ENCODE assay signal across 9 mouse cellular contexts in the genomic region with DNA sequence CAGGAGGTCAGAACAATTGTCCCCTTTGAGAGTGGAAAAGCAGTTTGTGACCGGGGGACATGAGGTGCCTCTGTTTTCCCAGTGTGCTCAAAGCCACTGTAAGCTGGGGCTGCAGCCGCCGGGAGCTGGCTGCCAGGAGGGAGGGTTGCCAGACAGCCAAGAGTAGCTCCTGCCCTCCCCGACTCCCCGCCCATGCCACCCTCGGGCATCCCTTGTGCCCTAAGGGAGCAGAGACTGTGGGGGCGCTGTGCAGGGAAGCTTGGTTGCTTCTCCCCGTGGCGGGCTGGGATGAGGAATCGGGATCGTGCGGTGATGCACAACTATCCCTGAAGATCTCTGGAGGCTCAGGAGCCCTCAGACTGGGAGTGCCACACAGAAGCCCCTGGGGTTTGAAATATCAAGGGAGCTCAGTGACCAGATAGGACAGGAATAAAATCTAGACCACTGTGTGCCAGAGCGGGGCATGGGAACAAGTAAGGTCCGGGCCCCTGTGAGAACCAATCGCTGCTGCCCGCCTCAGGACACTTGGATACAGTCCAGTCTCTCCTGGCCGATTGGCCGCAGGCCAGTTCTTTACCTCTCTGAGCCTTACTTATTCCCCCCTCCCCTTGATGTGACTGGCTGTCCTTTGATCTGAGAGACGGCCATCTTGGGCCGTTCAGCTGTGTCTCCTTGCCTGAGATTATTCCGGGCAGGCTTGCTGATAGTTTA. TPM values are rescaled to one million over a fixed set of nuclear protein-coding genes. Genes with fewer than 3 reads are reported as not detected.
DNase-seq lines count a peak whose midpoint lies in the region; ATAC-seq and TF ChIP-seq lines count a peak whose summit lies in the region.
"Had no signal": no experiment of that assay in that cellular context is flagged by ENCODE, and none has a peak within 500 bp of the region (broad histone marks: within the 10 kb centered on the region; RNA-seq: fewer than 3 reads in every experiment).

No protein-coding gene starts in this region.

- 58% methylated on average over 21 of the region's 21 CpGs for WGBS in hindbrain, embryonic 10.5 days
- 58% methylated on average over 21 of the region's 21 CpGs for WGBS in hindbrain, embryonic 13.5 days
- WGBS in embryonic facial prominence, embryonic 10.5 days, result 50% methylated on average over 21 of the region's 21 CpGs
- 20% methylated on average over 21 of the region's 21 CpGs for WGBS in heart, postnatal 0 days

- TF ChIP-seq CTCF in E14TG2a.4 (conservative IDR thresholded peaks at IDR 0.05; ENCODE audit: low read length), result no peak
- peak; percentile 50 for TF ChIP-seq CTCF in heart, postnatal 0 days (IDR thresholded peaks at IDR 0.05; ENCODE audit: low read depth)

- H3K36me3 ChIP-seq in hindbrain, embryonic 10.5 days, result no peaks in the 10 kb centered on the region
- H3K36me3 ChIP-seq in hindbrain, embryonic 13.5 days, result no peaks in the 10 kb centered on the region
- H3K36me3 ChIP-seq in E14TG2a.4 (ENCODE audit: insufficient read depth, low read length), result no peaks in the 10 kb centered on the region
- no peaks in the 10 kb centered on the region for H3K36me3 ChIP-seq in embryonic facial prominence, embryonic 10.5 days (replicated peaks)
- no peaks in the 10 kb centered on the region for H3K36me3 ChIP-seq in heart, postnatal 0 days (replicated peaks; ENCODE audit: control insufficient read depth, insufficient read depth, low read length)

- H3K4me1 ChIP-seq in hindbrain, embryonic 10.5 days (replicated peaks), result peaks cover 6% of the 10 kb centered on the region; the same call in 1 of the 2 replicates
- H3K4me1 ChIP-seq in hindbrain, embryonic 13.5 days (replicated peaks), result 0 out of 2 replicates have a peak, but pooled peaks cover 3% of the 10 kb centered on the region
- H3K4me1 ChIP-seq in E14TG2a.4 (replicated peaks; ENCODE audit: low read depth, low read length), result peaks cover 43% of the 10 kb centered on the region
- peaks cover 5% of the 10 kb centered on the region for H3K4me1 ChIP-seq in embryonic facial prominence, embryonic 10.5 days
- H3K4me1 ChIP-seq in heart, postnatal 0 days (ENCODE audit: control insufficient read depth, insufficient read depth), result peaks cover 10% of the 10 kb centered on the region; the same call in 1 of the 2 replicates

- ATAC-seq in hindbrain, embryonic 13.5 days (ENCODE audit: low FRiP score), result no peak
- ATAC-seq in heart, postnatal 0 days (ENCODE audit: insufficient read depth, low read depth), result peak; percentile 89

- TF ChIP-seq EP300 in heart, postnatal 0 days (IDR thresholded peaks at IDR 0.05; ENCODE audit: low read depth), result no peak

- H3K27ac ChIP-seq in hindbrain, embryonic 10.5 days, result no peak overlapping the region; the same call in 1 of the 2 replicates
- H3K27ac ChIP-seq in hindbrain, embryonic 13.5 days, result no peak overlapping the region
- H3K27ac ChIP-seq in embryonic facial prominence, embryonic 10.5 days (replicated peaks), result 0 out of 2 replicates have a peak overlapping the region, but pooled peaks have one; percentile 24
- peak overlapping the region; percentile 82 for H3K27ac ChIP-seq in heart, postnatal 0 days (ENCODE audit: low read depth)

- H3K4me3 ChIP-seq in hindbrain, embryonic 10.5 days, result peak overlapping the region; percentile 13; the same call in 1 of the 2 replicates
- no peak overlapping the region for H3K4me3 ChIP-seq in hindbrain, embryonic 13.5 days
- peak overlapping the region; percentile 71 for H3K4me3 ChIP-seq in E14TG2a.4 (replicated peaks; ENCODE audit: low read length)
- no peak overlapping the region for H3K4me3 ChIP-seq in embryonic facial prominence, embryonic 10.5 days
- H3K4me3 ChIP-seq in heart, postnatal 0 days (ENCODE audit: low read depth, low read length), result peak overlapping the region; percentile 16; the same call in 1 of the 2 replicates

- no peak overlapping the region for H3K4me2 ChIP-seq in hindbrain, embryonic 13.5 days
- H3K4me2 ChIP-seq in heart, postnatal 0 days (ENCODE audit: low read depth, low read length), result peak overlapping the region; percentile 54

- no peak for DNase-seq in hindbrain, embryonic 10.5 days (ENCODE audit: low spot score)
- DNase-seq in embryonic facial prominence, embryonic 10.5 days (ENCODE audit: low spot score), result no peak
- peak; percentile 86 for DNase-seq in heart, postnatal 0 days (ENCODE audit: low spot score)
- DNase-seq in right cerebral cortex, postnatal 14 days, result peak; percentile 55
- no peak for DNase-seq in thymus, postnatal 0 days (ENCODE audit: low spot score)
- no peak for DNase-seq in adipocyte (ENCODE audit: low spot score)

- H3K9me3 ChIP-seq in hindbrain, embryonic 10.5 days, result no peaks in the 10 kb centered on the region
- no peaks in the 10 kb centered on the region for H3K9me3 ChIP-seq in hindbrain, embryonic 13.5 days
- H3K9me3 ChIP-seq in E14TG2a.4 (ENCODE audit: low read length), result no peaks in the 10 kb centered on the region
- H3K9me3 ChIP-seq in embryonic facial prominence, embryonic 10.5 days, result 0 out of 2 replicates have a peak, but pooled peaks cover 5% of the 10 kb centered on the region
- no peaks in the 10 kb centered on the region for H3K9me3 ChIP-seq in heart, postnatal 0 days (replicated peaks; ENCODE audit: control insufficient read depth, low read length)

- H3K9ac ChIP-seq in hindbrain, embryonic 13.5 days, result no peak overlapping the region
- H3K9ac ChIP-seq in heart, postnatal 0 days (replicated peaks; ENCODE audit: low read depth, low read length), result no peak overlapping the region; the same call in 1 of the 2 replicates

- H3K27me3 ChIP-seq in hindbrain, embryonic 10.5 days (ENCODE audit: insufficient read depth, poor library complexity, severe bottlenecking), result peaks cover 12% of the 10 kb centered on the region; the same call in 1 of the 2 replicates
- 0 out of 2 replicates have a peak, but pooled peaks cover 2% of the 10 kb centered on the region for H3K27me3 ChIP-seq in hindbrain, embryonic 13.5 days
- H3K27me3 ChIP-seq in E14TG2a.4 (ENCODE audit: insufficient read depth, low read length), result peaks cover 10% of the 10 kb centered on the region
- peaks cover 25% of the 10 kb centered on the region for H3K27me3 ChIP-seq in embryonic facial prominence, embryonic 10.5 days (replicated peaks; ENCODE audit: low read depth, poor library complexity, severe bottlenecking)
- no peaks in the 10 kb centered on the region for H3K27me3 ChIP-seq in heart, postnatal 0 days (ENCODE audit: control insufficient read depth, insufficient read depth, low read length)

RNA-seq across cellular contexts. Expression of gene Apol6, which starts 45.5 kb away (rescaled TPM):
- 0.06 TPM in 1 of 2 replicates, not detected in the other for polyA plus RNA-seq in hindbrain, embryonic 10.5 days (2016; fragmentation: Nextera tagmentation; extraction: Ambion mirVana)
- not detected in 2 replicates for polyA plus RNA-seq in hindbrain, embryonic 13.5 days (2015; fragmentation: Nextera tagmentation; extraction: Ambion mirVana)
- polyA plus RNA-seq in embryonic facial prominence, embryonic 10.5 days (2016; fragmentation: Nextera tagmentation; extraction: Ambion mirVana), result 0.07 and 0.16 TPM in 2 replicates
- total RNA-seq in heart, postnatal 0 days (2014; rRNA removed; ENCODE audit: low replicate concordance), result not detected in 2 replicates
- polyA plus RNA-seq in heart, postnatal 0 days (2015; fragmentation: Nextera tagmentation; extraction: Ambion mirVana), result 0.11 TPM in 2 replicates
- polyA plus RNA-seq in thymus, postnatal 0 days (2015; fragmentation: Nextera tagmentation; extraction: Ambion mirVana), result not detected in 2 replicates

RNA-seq across cellular contexts. Expression of gene 1110038F14Rik, which starts 50.7 kb away (rescaled TPM):
- polyA plus RNA-seq in hindbrain, embryonic 10.5 days (2016; fragmentation: Nextera tagmentation; extraction: Ambion mirVana), result 80.6 and 81.1 TPM in 2 replicates
- polyA plus RNA-seq in hindbrain, embryonic 13.5 days (2015; fragmentation: Nextera tagmentation; extraction: Ambion mirVana), result 53.2 and 57.8 TPM in 2 replicates
- polyA plus RNA-seq in embryonic facial prominence, embryonic 10.5 days (2016; fragmentation: Nextera tagmentation; extraction: Ambion mirVana), result 84.4 and 85.5 TPM in 2 replicates
- 2.6 and 13.4 TPM in 2 replicates for total RNA-seq in heart, postnatal 0 days (2014; rRNA removed; ENCODE audit: low replicate concordance)
- polyA plus RNA-seq in heart, postnatal 0 days (2015; fragmentation: Nextera tagmentation; extraction: Ambion mirVana), result 35.1 and 36.9 TPM in 2 replicates
- polyA plus RNA-seq in thymus, postnatal 0 days (2015; fragmentation: Nextera tagmentation; extraction: Ambion mirVana), result 68.6 and 72.5 TPM in 2 replicates

RNA-seq across cellular contexts. Expression of gene Mb, which starts 51.4 kb away (rescaled TPM):
- polyA plus RNA-seq in hindbrain, embryonic 10.5 days (2016; fragmentation: Nextera tagmentation; extraction: Ambion mirVana), result 0.63 TPM in 1 of 2 replicates, not detected in the other
- polyA plus RNA-seq in hindbrain, embryonic 13.5 days (2015; fragmentation: Nextera tagmentation; extraction: Ambion mirVana), result 0.44 and 0.62 TPM in 2 replicates
- 0.72 and 0.86 TPM in 2 replicates for polyA plus RNA-seq in embryonic facial prominence, embryonic 10.5 days (2016; fragmentation: Nextera tagmentation; extraction: Ambion mirVana)
- 4,504 and 5,889 TPM in 2 replicates for total RNA-seq in heart, postnatal 0 days (2014; rRNA removed; ENCODE audit: low replicate concordance)
- 3,958 and 4,151 TPM in 2 replicates for polyA plus RNA-seq in heart, postnatal 0 days (2015; fragmentation: Nextera tagmentation; extraction: Ambion mirVana)
- 0.73 and 0.99 TPM in 2 replicates for polyA plus RNA-seq in thymus, postnatal 0 days (2015; fragmentation: Nextera tagmentation; extraction: Ambion mirVana)
- total RNA-seq: left cerebral cortex, postnatal 36 days had no signal

Comparison
In these comparisons a context has a peak if more than half of its experiments do, and no peak if none do; other contexts are left out.
1. H3K4me3 ChIP-seq: peak in hindbrain, embryonic 10.5 days (single experiment), E14TG2a.4 (single experiment) and heart, postnatal 0 days (single experiment); none in hindbrain, embryonic 13.5 days (single experiment) and embryonic facial prominence, embryonic 10.5 days (single experiment).
2. DNase-seq: peak in heart, postnatal 0 days (single experiment) and right cerebral cortex, postnatal 14 days (single experiment); none in hindbrain, embryonic 10.5 days (single experiment), embryonic facial prominence, embryonic 10.5 days (single experiment), thymus, postnatal 0 days (single experiment) and adipocyte (single experiment).
3. H3K27ac ChIP-seq: peak in embryonic facial prominence, embryonic 10.5 days (single experiment) and heart, postnatal 0 days (single experiment); none in hindbrain, embryonic 10.5 days (single experiment) and hindbrain, embryonic 13.5 days (single experiment).
4. RNA of gene Mb, which starts 51.4 kb away (polyA plus RNA-seq): 3,958 to 4,151 TPM in heart, postnatal 0 days; 0.72 to 0.86 TPM in embryonic facial prominence, embryonic 10.5 days, 0.73 to 0.99 TPM in thymus, postnatal 0 days, 0.63 TPM in hindbrain, embryonic 10.5 days and 0.44 to 0.62 TPM in hindbrain, embryonic 13.5 days; every median in the first group is over 1,000 times any median in the second.